Mouse (Mus musculus): ENCODE results near the gene Gm49394.

DNA sequence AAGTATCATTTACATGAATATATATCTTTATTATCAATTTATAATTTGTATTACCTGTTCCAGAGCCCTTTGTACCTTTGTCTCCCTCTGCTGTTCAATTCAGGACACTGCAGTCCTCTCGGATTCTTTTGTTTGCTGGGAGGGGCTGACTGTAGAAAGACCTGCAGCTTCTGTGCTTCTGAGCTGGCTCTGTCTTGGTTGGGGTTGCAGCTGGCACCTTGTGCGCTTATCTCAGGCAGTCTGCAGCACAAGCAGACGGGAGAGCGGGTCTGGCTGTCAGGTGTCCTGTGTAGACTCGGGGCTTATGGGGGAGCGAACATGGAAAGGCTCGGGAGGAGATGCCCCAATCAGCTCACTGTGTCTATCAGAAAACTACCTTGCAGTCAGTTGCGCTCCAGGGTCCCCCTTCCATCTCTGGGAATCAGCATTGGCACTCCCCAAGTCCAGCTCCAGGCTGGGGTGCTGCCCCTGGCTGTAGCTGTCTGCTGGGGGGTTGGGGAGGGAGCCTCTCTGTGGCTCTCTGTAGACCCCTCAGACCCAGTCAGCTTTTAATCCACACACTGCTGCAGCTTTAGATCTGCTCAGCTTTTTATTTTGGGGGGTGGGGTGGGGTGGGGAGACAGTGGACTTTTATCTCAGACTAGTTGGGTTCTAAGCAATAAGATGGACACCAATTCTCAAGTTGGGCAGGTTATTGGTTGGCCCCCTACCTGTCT lies 45.2 kb upstream of the Gm49394 start:
- no peak for TF ChIP-seq POLR2A (IDR thresholded peaks at IDR 0.05; ENCODE audit: borderline replicate concordance, insufficient read depth, low read length)
- TF ChIP-seq CTCF (IDR thresholded peaks at IDR 0.05; ENCODE audit: borderline replicate concordance, insufficient read depth, low read depth, low read length), result peak; percentile 41; the same call in 1 of the 2 replicates
